Comparison of ENCODE assay signal across 15 mouse cellular contexts in the genomic region with DNA sequence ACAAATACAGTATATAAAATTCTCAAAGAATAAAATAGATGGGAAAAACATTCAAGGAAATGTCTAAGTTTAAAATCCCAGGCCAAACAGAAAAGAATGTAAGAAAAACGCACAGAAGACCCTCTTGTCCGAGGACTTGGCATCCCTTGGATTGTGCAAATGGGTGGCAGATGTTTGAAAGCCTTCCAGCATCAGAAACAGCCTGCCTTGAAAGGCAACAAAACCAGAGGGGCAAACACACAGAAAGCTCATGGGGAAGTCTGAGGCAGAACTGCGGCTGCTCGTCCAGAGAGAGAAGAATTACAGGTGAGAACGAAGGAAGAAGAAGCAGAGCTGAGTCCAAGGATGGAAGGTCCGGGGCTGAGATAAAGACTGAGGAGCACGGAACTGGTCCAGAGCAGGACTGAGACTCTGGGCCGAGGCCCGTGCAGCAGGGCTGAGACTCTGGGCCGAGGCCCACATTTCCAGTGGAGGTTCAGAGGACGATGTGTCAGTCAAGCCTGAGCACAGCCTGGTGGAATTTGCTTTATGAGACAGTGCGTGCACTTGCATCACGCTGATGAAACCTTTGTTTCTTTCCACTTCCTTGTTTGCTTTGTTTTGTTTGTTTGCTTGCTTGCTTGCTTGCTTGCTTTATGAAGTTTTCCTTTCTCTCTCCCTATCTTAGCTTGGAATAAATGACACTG.
DNase-seq lines count a peak whose midpoint lies in the region; ATAC-seq and TF ChIP-seq lines count a peak whose summit lies in the region.
"Had no signal": no experiment of that assay in that cellular context is flagged by ENCODE, and none has a peak within 500 bp of the region (broad histone marks: within the 10 kb centered on the region; RNA-seq: fewer than 3 reads in every experiment).

No protein-coding gene starts in this region.

- H3K9me3 ChIP-seq in hindbrain, postnatal 0 days (ENCODE audit: low read length) = no peaks in the 10 kb centered on the region
- no peaks in the 10 kb centered on the region for H3K9me3 ChIP-seq in hindbrain, embryonic 13.5 days
- no peaks in the 10 kb centered on the region for H3K9me3 ChIP-seq in limb, embryonic 14.5 days (ENCODE audit: control insufficient read depth, low read length)
- H3K9me3 ChIP-seq: megakaryocyte, embryonic 14.5 days had no signal

- no peak for TF ChIP-seq POLR2A in limb, embryonic 14.5 days (IDR thresholded peaks at IDR 0.05; ENCODE audit: borderline replicate concordance, extremely low read depth, insufficient read depth, insufficient read length)

- TF ChIP-seq CTCF in hindbrain, postnatal 0 days (IDR thresholded peaks at IDR 0.05; ENCODE audit: low read depth) = no peak

- H3K9ac ChIP-seq in hindbrain, postnatal 0 days (replicated peaks; ENCODE audit: low read length) = no peak overlapping the region
- H3K9ac ChIP-seq in hindbrain, embryonic 13.5 days = no peak overlapping the region
- no peak overlapping the region for H3K9ac ChIP-seq in limb, embryonic 14.5 days (ENCODE audit: low read depth, low read length, severe bottlenecking)

- no peak overlapping the region for H3K4me3 ChIP-seq in hindbrain, postnatal 0 days (ENCODE audit: low read length)
- no peak overlapping the region for H3K4me3 ChIP-seq in hindbrain, embryonic 13.5 days
- no peak overlapping the region for H3K4me3 ChIP-seq in limb, embryonic 14.5 days (replicated peaks; ENCODE audit: low read length)
- H3K4me3 ChIP-seq: megakaryocyte, embryonic 14.5 days; myocyte had no signal

- 58% methylated on average over 13 of the region's 13 CpGs for WGBS in hindbrain, postnatal 0 days
- WGBS in hindbrain, embryonic 13.5 days = 86% methylated on average over 13 of the region's 13 CpGs
- WGBS in limb, embryonic 14.5 days = 75% methylated on average over 13 of the region's 13 CpGs

- no peak overlapping the region for H3K27ac ChIP-seq in hindbrain, postnatal 0 days
- no peak overlapping the region for H3K27ac ChIP-seq in hindbrain, embryonic 13.5 days
- 0 out of 2 replicates have a peak overlapping the region, but pooled peaks have one; percentile 38 for H3K27ac ChIP-seq in limb, embryonic 14.5 days (replicated peaks; ENCODE audit: low read depth, low read length)

- no peaks in the 10 kb centered on the region for H3K36me3 ChIP-seq in hindbrain, postnatal 0 days (ENCODE audit: insufficient read depth, low read length)
- H3K36me3 ChIP-seq in hindbrain, embryonic 13.5 days = no peaks in the 10 kb centered on the region
- H3K36me3 ChIP-seq in limb, embryonic 14.5 days (ENCODE audit: control insufficient read depth, insufficient read depth, low read length) = no peaks in the 10 kb centered on the region

- no peaks in the 10 kb centered on the region for H3K4me1 ChIP-seq in hindbrain, postnatal 0 days (ENCODE audit: insufficient read depth, low read length)
- H3K4me1 ChIP-seq in hindbrain, embryonic 13.5 days (replicated peaks) = peaks cover 12% of the 10 kb centered on the region
- H3K4me1 ChIP-seq in limb, embryonic 14.5 days (ENCODE audit: control insufficient read depth, insufficient read depth, low read length) = peaks cover 16% of the 10 kb centered on the region
- H3K4me1 ChIP-seq: megakaryocyte, embryonic 14.5 days had no signal

- H3K27me3 ChIP-seq in hindbrain, postnatal 0 days (ENCODE audit: insufficient read depth, low read length) = no peaks in the 10 kb centered on the region
- no peaks in the 10 kb centered on the region for H3K27me3 ChIP-seq in hindbrain, embryonic 13.5 days
- H3K27me3 ChIP-seq in limb, embryonic 14.5 days (ENCODE audit: control insufficient read depth, insufficient read depth, low read length) = no peaks in the 10 kb centered on the region
- H3K27me3 ChIP-seq: megakaryocyte, embryonic 14.5 days had no signal

- DNase-seq in cerebellum, adult 11-12 months = no peak
- DNase-seq in hindbrain, postnatal 0 days (ENCODE audit: low spot score) = peak; percentile 52
- DNase-seq in 3134 (ENCODE audit: extremely low read depth, insufficient read length, low spot score) = peak; percentile 0
- no peak for DNase-seq in limb, embryonic 14.5 days (ENCODE audit: low spot score)
- DNase-seq in B cell, adult 2 months = no peak
- DNase-seq in thymus, postnatal 25 days = no peak
- DNase-seq: adrenal gland, postnatal 36 days; heart, adult 11 months; heart, postnatal 10 days; kidney, postnatal 36 days had no signal

- H3K4me2 ChIP-seq in hindbrain, postnatal 0 days (ENCODE audit: low read depth, low read length) = no peak overlapping the region
- H3K4me2 ChIP-seq in hindbrain, embryonic 13.5 days = no peak overlapping the region
- no peak overlapping the region for H3K4me2 ChIP-seq in limb, embryonic 14.5 days (replicated peaks; ENCODE audit: low read depth, low read length, severe bottlenecking)

- 0 out of 2 replicates have a peak, but pooled peaks have one; percentile 38 for ATAC-seq in cerebellum, adult (ENCODE audit: insufficient number of reproducible peaks, low FRiP score, low TSS enrichment)
- ATAC-seq in hindbrain, postnatal 0 days = 0 out of 2 replicates have a peak, but pooled peaks have one; percentile 49
- ATAC-seq in hindbrain, embryonic 13.5 days (ENCODE audit: low FRiP score) = no peak
- no peak for ATAC-seq in limb, embryonic 14.5 days (ENCODE audit: low FRiP score, low read depth)
- ATAC-seq: intestine, embryonic 16.5 days had no signal

Comparison
In these comparisons a context has a peak if more than half of its experiments do, and no peak if none do; other contexts are left out.
1. ATAC-seq: peak in cerebellum, adult (single experiment) and hindbrain, postnatal 0 days (single experiment); none in hindbrain, embryonic 13.5 days (single experiment) and limb, embryonic 14.5 days (single experiment).
2. DNase-seq: peak in hindbrain, postnatal 0 days (single experiment) and 3134 (single experiment); none in cerebellum, adult 11-12 months (single experiment), limb, embryonic 14.5 days (single experiment), B cell, adult 2 months (0 of 2) and thymus, postnatal 25 days (single experiment).